Mouse (Mus musculus): ENCODE results near the gene Vdac1.

DNA sequence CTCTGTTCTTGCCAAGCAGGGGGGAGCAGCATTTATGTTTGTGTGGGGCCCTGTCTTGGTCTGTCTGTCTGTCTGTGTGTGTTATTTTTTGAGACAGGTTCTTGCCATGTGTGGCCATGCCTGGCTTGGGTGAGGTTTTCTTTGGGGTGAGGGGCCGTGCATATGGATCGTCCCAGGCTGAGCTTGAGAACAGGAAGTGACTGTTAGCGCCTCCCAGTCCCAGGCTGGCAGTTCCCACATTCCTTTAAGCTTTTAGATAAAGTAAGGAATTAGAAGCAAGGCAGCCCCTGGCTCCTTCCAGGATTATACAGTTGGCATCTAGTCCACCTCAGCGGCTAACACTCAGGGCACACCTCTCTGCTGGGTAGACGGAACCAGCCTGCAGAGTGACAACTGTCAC is 48.7 kb downstream of the Vdac1 start:
- TF ChIP-seq POLR2A (IDR thresholded peaks at IDR 0.05; ENCODE audit: low read depth, low read length) (no peak), CTCF (IDR thresholded peaks at IDR 0.05; ENCODE audit: extremely low read depth, insufficient read length, insufficient replicate concordance, low read depth, low read length) (no peak)
